Mouse (Mus musculus): ENCODE data around the gene Plekha7. TPM values are rescaled to one million over a fixed set of nuclear protein-coding genes. Genes with fewer than 3 reads are reported as not detected.

Gene Plekha7
- polyA plus RNA-seq, 1 experiment: 19.3 TPM

DNA sequence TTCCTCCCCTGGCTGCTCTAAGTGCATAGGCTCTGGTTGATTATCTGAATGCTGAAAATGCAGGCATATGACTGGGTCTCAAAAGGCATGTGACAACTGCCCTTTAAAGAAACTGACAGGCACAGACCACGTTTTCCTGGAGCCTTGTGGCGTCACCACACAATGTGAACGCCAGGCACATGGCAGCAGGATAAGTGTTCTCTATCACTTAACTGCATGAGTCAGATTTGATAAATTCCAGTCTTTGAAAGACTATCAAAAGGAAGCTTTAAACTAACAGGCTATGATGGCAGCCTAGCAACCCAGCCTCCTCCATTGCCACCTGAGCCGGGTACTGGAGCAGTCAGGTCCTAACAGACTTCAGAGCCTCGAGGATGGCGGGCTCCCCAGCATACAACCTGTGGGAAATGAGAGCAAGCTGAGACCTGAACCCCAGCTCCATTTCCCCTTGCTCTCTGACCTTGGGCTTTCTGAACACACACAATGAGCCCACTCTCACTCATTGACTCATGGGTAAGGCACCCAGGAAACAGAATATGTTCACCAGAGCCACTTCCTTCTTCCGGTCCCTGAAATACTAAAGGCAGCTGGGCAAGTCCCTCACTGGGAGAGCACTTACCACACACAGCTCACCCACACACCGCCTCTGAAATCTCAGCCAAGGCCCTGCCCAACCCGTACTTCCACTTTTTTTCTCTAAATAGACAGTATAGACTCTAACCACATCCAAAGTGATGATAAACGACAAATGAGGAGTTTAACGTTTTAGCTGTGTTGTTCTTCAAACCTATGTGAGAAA, 77.2 kb downstream of the Plekha7 start:
- DNase-seq (ENCODE audit: low read depth, low spot score): no peak
- 39% methylated on average over 11 of the region's 11 CpGs for WGBS

- no peak for DNase-seq (ENCODE audit: low read depth, low spot score)
- WGBS: 53% methylated on average over 7 of the region's 7 CpGs
These were observed 81.3 kb downstream of the Plekha7 start for GRCm38 (mm10) chr7:116226877-116227282.

GRCm38 (mm10) chr7:116226316-116226715, 81.9 kb downstream of the Plekha7 start:
- DNase-seq (ENCODE audit: low read depth, low spot score): no peak
- 60% methylated on average over 6 of the region's 6 CpGs for WGBS

GRCm38 (mm10) chr7:116224543-116224942, 83.6 kb downstream of the Plekha7 start:
- 60% methylated on average over 2 of the region's 2 CpGs for WGBS

DNA sequence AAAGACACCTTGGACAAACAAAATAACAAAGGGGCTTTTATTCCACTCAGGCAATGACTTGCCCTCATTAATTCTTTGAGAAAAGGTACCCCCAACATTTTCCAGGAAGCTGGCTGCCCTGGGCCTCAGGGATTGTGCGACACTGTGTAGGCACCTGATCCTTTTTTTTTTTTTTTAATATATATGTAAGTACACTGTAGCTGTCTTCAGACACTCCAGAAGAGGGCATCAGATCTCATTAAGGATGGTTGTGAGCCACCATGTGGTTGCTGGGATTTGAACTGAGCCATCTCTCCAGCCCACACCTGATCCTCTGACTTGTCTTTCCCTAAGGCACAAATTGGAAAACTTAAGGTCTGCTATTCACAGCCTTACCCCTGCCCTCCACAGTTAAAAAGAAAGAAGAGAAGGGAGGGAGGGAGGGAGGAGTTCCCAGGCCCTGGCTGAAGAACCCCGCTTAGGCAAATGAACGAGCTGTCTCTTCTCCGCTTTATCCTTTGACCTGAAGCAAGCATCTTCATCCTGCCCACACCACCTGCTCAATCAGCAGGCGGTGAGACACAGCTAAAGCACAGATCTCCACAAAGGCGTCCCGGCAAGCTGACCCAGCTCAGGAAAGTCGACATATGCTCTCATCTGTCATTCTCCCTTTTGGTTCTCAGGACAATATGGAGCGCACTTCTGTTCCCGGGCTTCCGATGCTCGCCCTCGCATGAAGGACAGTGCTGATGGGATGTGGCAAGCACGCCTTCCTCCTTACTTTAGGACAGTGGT, 85.0 kb downstream of the Plekha7 start:
- WGBS: 82% methylated on average over 14 of the region's 14 CpGs
- no peak for DNase-seq (ENCODE audit: low read depth, low spot score)

More at GRCm38 (mm10) chr7:116224543-116224942, 83.6 kb downstream of the Plekha7 start:
- DNase-seq (ENCODE audit: low read depth, low spot score): no peak

- WGBS: 27% methylated on average over 8 of the region's 8 CpGs
- DNase-seq (ENCODE audit: low read depth, low spot score): no peak
These were observed 85.7 kb downstream of the Plekha7 start for GRCm38 (mm10) chr7:116222288-116223009.

DNA sequence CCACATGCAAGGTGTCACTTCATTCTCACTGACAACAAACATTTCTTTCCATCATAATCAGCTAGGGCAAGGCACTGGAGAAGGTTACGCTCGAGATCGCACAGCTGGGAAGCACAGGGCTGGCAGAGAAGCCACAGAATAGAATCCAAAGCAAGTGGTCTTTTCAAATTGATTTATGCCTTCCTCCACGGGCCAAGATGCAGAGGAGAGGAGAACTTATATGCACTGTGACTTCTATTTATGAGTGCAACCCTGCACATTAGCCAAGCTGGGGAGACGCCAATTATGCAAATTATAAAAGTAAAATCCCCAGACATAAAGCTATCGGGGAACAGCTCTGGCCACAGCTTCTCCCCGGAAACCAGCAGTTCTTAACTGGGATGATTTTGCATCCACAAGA, 86.3 kb downstream of the Plekha7 start:
- DNase-seq (ENCODE audit: low read depth, low spot score): no peak
- WGBS: 17% methylated on average over 7 of the region's 7 CpGs

- no peak for DNase-seq (ENCODE audit: low read depth, low spot score)
- 83% methylated on average over 12 of the region's 12 CpGs for WGBS
These were observed 88.0 kb downstream of the Plekha7 start for GRCm38 (mm10) chr7:116220103-116220707.

- no peak for DNase-seq (ENCODE audit: low read depth, low spot score)
- WGBS: 93% methylated on average over 7 of the region's 7 CpGs
These were observed 90.4 kb downstream of the Plekha7 start for GRCm38 (mm10) chr7:116217747-116218146.

DNA sequence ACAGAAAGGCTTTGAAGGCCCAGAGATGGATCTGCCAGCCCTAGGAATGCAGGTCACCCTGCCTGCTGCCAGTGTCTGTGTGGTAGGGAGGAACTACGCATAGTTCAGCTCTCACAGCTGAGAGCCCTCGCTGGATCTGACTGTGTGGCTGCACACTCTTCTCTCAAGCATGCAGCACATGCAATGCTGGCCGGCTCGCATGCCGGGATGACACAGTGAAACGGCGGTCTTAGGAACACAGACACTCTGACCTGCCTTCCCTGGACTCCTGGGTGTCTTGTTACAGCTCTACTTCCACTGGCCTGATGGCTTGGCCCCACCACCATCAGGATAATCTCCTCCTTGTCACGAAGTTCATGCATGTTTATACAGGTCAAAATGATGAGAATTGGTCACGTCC, 96.3 kb downstream of the Plekha7 start:
- 65% methylated on average over 9 of the region's 9 CpGs for WGBS

GRCm38 (mm10) chr7:116209926-116210631, 98.1 kb downstream of the Plekha7 start:
- WGBS: 66% methylated on average over 10 of the region's 10 CpGs
- DNase-seq (ENCODE audit: low read depth, low spot score): no peak

More for the DNA sequence above, 96.3 kb downstream of the Plekha7 start:
- no peak for DNase-seq (ENCODE audit: low read depth, low spot score)

- WGBS: 75% methylated on average over 8 of the region's 8 CpGs
- no peak for DNase-seq (ENCODE audit: low read depth, low spot score)
These were observed 99.3 kb downstream of the Plekha7 start for GRCm38 (mm10) chr7:116208880-116209279.

- no peak for DNase-seq (ENCODE audit: low read depth, low spot score)
- WGBS: 67% methylated on average over 7 of the region's 7 CpGs
These were observed 101.2 kb downstream of the Plekha7 start for GRCm38 (mm10) chr7:116206806-116207571.

DNA sequence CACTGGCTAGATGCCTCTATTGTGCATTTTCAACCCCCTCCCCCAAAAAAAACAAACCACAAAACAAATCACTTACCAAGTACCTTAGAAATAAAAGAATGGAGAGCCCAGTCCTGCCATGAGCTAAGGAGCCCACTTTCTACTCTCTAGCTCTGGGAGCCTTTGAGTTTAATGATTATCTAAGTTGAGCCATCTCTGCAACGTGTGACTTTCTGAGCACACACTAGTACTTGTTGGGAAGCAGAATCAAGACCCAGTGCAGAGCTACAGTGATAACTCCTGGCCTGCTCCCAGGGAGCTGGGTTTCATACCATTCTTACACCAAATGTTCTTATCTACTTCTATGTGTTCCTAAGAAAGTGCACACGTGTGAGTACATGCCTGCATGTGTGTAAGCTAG, 102.7 kb downstream of the Plekha7 start:
- WGBS: 31% methylated on average over 2 of the region's 2 CpGs
- DNase-seq (ENCODE audit: low read depth, low spot score): no peak

DNA sequence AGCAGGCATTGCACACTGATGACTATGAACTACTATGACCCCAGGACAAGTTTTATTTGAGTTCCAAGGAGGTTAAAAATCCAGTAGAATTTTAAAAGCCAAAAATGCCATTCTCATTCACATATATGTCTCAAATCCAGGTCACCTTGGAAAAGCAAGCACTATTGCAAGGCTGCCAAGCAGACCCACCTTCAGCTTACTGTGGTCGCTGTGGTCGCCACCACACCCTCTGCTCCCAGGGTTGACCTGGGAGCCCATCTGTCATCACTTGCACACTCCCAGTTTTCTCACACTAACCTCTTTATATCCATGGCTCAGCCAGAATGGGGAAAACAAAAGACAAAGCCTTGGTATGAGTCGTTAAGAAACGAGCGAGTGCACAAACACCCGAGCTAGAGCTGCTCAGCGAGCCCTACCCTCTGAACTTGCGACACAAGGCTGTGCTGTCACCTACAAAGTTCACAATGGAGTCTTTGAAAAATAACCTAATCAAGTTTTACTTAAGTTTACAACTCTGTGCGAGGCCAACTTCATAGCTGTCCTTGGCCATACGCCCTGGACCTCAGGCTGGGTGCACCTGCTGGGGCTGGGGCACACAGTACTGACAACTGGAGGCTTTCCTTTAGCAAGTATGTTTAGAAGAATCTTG, 106.0 kb downstream of the Plekha7 start:
- no peak for DNase-seq (ENCODE audit: low read depth, low spot score)

GRCm38 (mm10) chr7:116200951-116201351, 107.2 kb downstream of the Plekha7 start:
- 29% methylated on average over 1 of the region's 1 CpGs for WGBS
- DNase-seq (ENCODE audit: low read depth, low spot score): no peak

More for the DNA sequence above, 106.0 kb downstream of the Plekha7 start:
- WGBS: 35% methylated on average over 10 of the region's 10 CpGs

DNA sequence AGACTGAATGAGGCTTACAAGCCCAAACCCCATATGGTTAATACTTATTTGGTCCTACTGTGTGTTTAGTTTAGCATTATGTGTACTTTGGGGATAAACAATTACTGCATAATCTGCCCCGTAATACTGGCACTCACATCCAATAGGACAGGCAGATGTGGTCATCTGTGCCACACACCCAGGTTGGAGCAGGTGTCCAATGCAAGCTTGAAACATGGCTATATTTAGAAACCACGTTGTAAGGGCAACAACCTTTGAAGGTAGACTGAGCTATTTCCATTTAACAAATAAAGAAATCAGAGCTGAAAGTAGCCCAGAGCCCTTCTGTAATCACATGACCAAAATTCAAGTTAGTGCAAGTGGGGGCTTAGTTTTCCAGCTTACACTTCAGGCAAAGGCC, 107.6 kb downstream of the Plekha7 start:
- DNase-seq (ENCODE audit: low read depth, low spot score): no peak
- WGBS: 27% methylated on average over 2 of the region's 2 CpGs

DNA sequence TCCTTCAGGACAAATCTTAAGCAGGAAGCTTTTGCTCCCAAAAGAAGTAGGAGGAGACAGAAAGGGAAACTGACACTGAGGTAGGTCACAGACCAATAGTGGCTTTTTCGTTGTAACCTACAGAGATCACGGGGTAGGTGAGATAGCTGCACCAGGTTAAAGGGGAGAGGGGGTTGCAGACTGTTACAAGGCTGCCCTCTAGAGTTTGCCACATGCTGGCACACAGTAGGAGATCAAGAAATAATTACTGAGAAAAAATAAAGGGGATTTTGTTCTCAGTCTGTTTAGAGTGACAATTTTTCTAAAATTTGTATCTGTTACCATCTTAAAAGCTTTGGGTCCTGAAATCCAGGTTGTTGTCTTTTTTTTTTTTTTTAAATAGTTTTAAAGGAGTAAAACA, 109.3 kb downstream of the Plekha7 start:
- DNase-seq (ENCODE audit: low read depth, low spot score): no peak

More for the DNA sequence above, 109.3 kb downstream of the Plekha7 start:
- 18% methylated on average over 2 of the region's 2 CpGs for WGBS
